Mouse (Mus musculus) central nervous system, embryonic 18 days (tissue): ENCODE data around the gene Sftpa1. TPM values are rescaled to one million over a fixed set of nuclear protein-coding genes. Genes with fewer than 3 reads are reported as not detected.

ENCODE experiments used
- polyA plus RNA-seq: library from polyadenylated mRNA; depleted of rRNA; stranded (reverse); fragments of >200 nt; gene quantifications from 2 replicates; pipeline ENCODE4 v1.2.3, GENCODE M21; 2012; rRNA removed

The Sftpa1 gene
- not detected in 2 replicates for polyA plus RNA-seq

GRCm38 (mm10) chr14:41131540-41131939 is at the start of gene Sftpa1:
Sftpa1 (plus strand) TSS chr14:41131782.

GRCm38 (mm10) chr14:41104853-41105444 is 26.6 kb upstream of the Sftpa1 start, which contains the start of gene Mat1a:
Mat1a (plus strand) TSS chr14:41105035.

GRCm38 (mm10) chr14:41151220-41151898 is 19.8 kb downstream of the Sftpa1 start, which contains the start of gene Mbl1:
Mbl1 (plus strand) TSS chr14:41151458.

GRCm38 (mm10) chr14:41185059-41185821 is 53.7 kb downstream of the Sftpa1 start, which contains the start of gene Sftpd:
Sftpd (minus strand) TSS chr14:41185149.

Other genes starting within 250 kb of the Sftpa1 start
- 2.0 and 2.3 TPM in 2 replicates for gene Sh2d4b, start 238.5 kb upstream of the Sftpa1 start, polyA plus RNA-seq
- 77.3 and 83.9 TPM in 2 replicates for gene Tspan14, start 165.0 kb upstream of the Sftpa1 start, polyA plus RNA-seq
- 52.6 and 55.0 TPM in 2 replicates for gene Fam213a, start 118.0 kb upstream of the Sftpa1 start, polyA plus RNA-seq
- gene Dydc2, start 62.6 kb upstream of the Sftpa1 start, polyA plus RNA-seq, result 0.38 and 0.55 TPM in 2 replicates
- gene Dydc1, start 58.9 kb upstream of the Sftpa1 start, polyA plus RNA-seq, result 0.05 TPM in 1 of 2 replicates, not detected in the other
- gene Mat1a, start 26.7 kb upstream of the Sftpa1 start, polyA plus RNA-seq, result 0.08 TPM in 1 of 2 replicates, not detected in the other
- gene Mbl1, start 19.7 kb downstream of the Sftpa1 start, polyA plus RNA-seq, result not detected in 2 replicates
- gene Sftpd, start 53.4 kb downstream of the Sftpa1 start, polyA plus RNA-seq, result not detected in 2 replicates
- gene Gm2832, start 147.0 kb downstream of the Sftpa1 start, polyA plus RNA-seq, result 0.40 and 0.55 TPM in 2 replicates
- not detected in 2 replicates for gene Gm5798, start 216.8 kb downstream of the Sftpa1 start, polyA plus RNA-seq